Mouse (Mus musculus) liver, embryonic 16.5 days (tissue): Measurements from ENCODE around the gene Lnx1. TPM values are rescaled to one million over a fixed set of nuclear protein-coding genes. Genes with fewer than 3 reads are reported as not detected.

ENCODE experiments used
- ATAC-seq: fragments of 200-750 bp; cut with Nextera tagmentation; 2 replicates; pipeline ENCODE4 v1.8.0; 2017; ENCODE audit warnings: low read depth, mild to moderate bottlenecking, moderate number of reproducible peaks, moderate library complexity
- H3K27ac ChIP-seq: fragments of 300-500 bp; sonication (generic); 2 replicates; pipeline ENCODE4 v1.5.1; 2014; ENCODE audit warnings: mild to moderate bottlenecking, low read length
- H3K27me3 ChIP-seq: fragments of 300-500 bp; sonication (generic); 2 replicates; pipeline ENCODE4 v1.6.1; 2014; ENCODE audit warnings: low read depth, low read length, mixed read lengths; ENCODE audit not compliant: control insufficient read depth, insufficient read depth
- H3K36me3 ChIP-seq: fragments of 300-500 bp; sonication (generic); 2 replicates; pipeline ENCODE4 v1.6.1; 2014; ENCODE audit warnings: mild to moderate bottlenecking; ENCODE audit not compliant: control insufficient read depth, insufficient read depth
- H3K4me1 ChIP-seq: fragments of 300-500 bp; sonication (generic); 2 replicates; pipeline ENCODE4 v1.6.1; 2014; ENCODE audit warnings: low read depth, low read length, mixed read lengths; ENCODE audit not compliant: control insufficient read depth
- H3K4me2 ChIP-seq: fragments of 300-500 bp; sonication (generic); 2 replicates; pipeline ENCODE4 v1.6.1; 2014; ENCODE audit warnings: low read depth, low read length, mixed read lengths
- H3K4me3 ChIP-seq: fragments of 300-500 bp; sonication (generic); 2 replicates; pipeline ENCODE4 v1.5.1; 2014; ENCODE audit warnings: low read depth, mild to moderate bottlenecking, low read length
- H3K9ac ChIP-seq: fragments of 300-500 bp; sonication (generic); 2 replicates; pipeline ENCODE4 v1.6.1; 2014; ENCODE audit warnings: low read depth, low read length
- H3K9me3 ChIP-seq: fragments of 300-500 bp; sonication (generic); replicated peaks from 2 replicates; pipeline ENCODE4 v1.6.1; 2016; ENCODE audit warnings: low read length; ENCODE audit not compliant: control insufficient read depth
- WGBS: fragments of 180-500 bp; shearing (Covaris S2); extraction: QIAGEN DNeasy Blood & Tissue Kit; methylation state at CpG from one replicate; pipeline ENCODE4 v1.1.7; 2014; ENCODE audit not compliant: insufficient replicate concordance; 5-methylcytosine and 5-hydroxymethylcytosine counted together
- polyA plus RNA-seq: library from polyadenylated mRNA; unstranded; fragments of >200 nt; fragmentation: Nextera tagmentation; extraction: Ambion mirVana; gene quantifications from 2 replicates; pipeline ENCODE4 v1.2.1, GENCODE M21; 2015

Gene Lnx1
- polyA plus RNA-seq, 1 experiment from 2014 or later, result 0.11 TPM

DNA sequence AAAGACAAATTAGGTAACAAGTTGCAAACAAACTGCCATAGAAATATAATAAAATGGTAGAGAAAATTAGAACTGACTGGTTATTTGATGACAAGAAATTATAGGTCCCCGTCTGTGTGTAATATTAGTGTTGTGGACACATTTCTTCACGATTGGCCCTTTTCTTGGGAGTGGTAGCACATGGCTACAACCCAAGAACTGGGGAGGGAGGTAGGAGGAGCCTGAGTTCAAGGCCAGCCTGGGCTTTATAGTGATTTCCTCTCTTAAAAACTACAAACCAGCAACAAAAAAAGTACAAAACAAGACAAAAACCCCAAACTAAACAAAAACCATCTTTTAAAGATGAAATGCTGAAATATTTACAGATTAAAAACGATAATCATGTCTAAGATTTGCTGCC is 31.8 kb downstream of the Lnx1 start:
- no peaks in the 10 kb centered on the region for H3K4me1 ChIP-seq
- no peaks in the 10 kb centered on the region for H3K27me3 ChIP-seq
- no peaks in the 10 kb centered on the region for H3K9me3 ChIP-seq
- no peak overlapping the region for H3K9ac ChIP-seq
- H3K27ac ChIP-seq, result no peak overlapping the region
- WGBS, result 52% methylated on average over 3 of the region's 3 CpGs
- ATAC-seq, result no peak
- no peak overlapping the region for H3K4me3 ChIP-seq
- H3K4me2 ChIP-seq, result no peak overlapping the region
- no peaks in the 10 kb centered on the region for H3K36me3 ChIP-seq

DNA sequence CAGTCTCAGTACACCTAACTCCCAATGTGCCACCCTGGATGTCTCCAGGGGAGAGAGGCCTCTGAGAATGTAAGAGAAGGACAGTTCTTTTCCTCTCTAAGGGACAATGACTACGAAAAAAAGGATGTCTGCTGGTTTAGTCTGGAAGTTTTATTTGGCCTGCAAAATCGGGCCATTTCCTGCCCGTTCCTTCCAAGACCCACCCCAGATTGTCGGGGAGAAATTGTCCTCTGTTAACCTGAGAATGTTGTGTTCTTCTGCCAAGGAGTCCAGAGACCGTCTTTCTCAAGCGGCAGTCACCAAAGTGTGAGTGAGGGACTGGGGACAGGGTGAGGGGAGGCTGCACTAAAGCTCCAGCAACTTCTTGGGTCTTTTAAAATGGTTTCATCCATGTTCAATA is 32.8 kb downstream of the Lnx1 start:
- H3K27ac ChIP-seq, result no peak overlapping the region
- H3K9me3 ChIP-seq, result no peaks in the 10 kb centered on the region
- WGBS, result 47% methylated on average over 6 of the region's 6 CpGs
- ATAC-seq, result no peak
- no peak overlapping the region for H3K9ac ChIP-seq
- H3K4me3 ChIP-seq, result no peak overlapping the region
- H3K36me3 ChIP-seq, result no peaks in the 10 kb centered on the region
- H3K4me1 ChIP-seq, result no peaks in the 10 kb centered on the region
- no peak overlapping the region for H3K4me2 ChIP-seq
- no peaks in the 10 kb centered on the region for H3K27me3 ChIP-seq

DNA sequence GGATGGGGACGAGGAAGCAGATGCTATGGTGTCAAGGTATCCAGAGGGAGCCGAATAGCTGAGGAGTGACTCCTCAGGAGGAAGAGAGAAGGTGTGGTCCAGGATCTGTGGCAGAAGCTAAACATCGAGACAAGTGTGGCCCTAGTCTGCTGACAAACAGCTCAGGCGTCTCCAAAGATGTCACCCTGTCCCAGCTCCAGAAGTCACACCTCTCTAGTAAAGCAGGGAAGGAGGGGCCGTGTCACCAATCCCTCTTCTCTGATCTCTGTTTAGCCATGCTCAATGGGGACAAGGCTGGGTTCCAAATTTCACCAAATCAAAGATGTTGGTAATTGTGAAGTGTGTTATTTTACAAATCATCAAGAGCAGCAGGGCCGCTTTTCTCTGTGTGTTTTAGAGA is 33.8 kb downstream of the Lnx1 start:
- H3K27me3 ChIP-seq, result no peaks in the 10 kb centered on the region
- H3K36me3 ChIP-seq, result no peaks in the 10 kb centered on the region
- no peak overlapping the region for H3K4me2 ChIP-seq
- no peak for ATAC-seq
- no peak overlapping the region for H3K27ac ChIP-seq
- no peaks in the 10 kb centered on the region for H3K4me1 ChIP-seq
- H3K4me3 ChIP-seq, result no peak overlapping the region
- H3K9ac ChIP-seq, result no peak overlapping the region
- WGBS, result 38% methylated on average over 6 of the region's 6 CpGs
- H3K9me3 ChIP-seq, result no peaks in the 10 kb centered on the region

DNA sequence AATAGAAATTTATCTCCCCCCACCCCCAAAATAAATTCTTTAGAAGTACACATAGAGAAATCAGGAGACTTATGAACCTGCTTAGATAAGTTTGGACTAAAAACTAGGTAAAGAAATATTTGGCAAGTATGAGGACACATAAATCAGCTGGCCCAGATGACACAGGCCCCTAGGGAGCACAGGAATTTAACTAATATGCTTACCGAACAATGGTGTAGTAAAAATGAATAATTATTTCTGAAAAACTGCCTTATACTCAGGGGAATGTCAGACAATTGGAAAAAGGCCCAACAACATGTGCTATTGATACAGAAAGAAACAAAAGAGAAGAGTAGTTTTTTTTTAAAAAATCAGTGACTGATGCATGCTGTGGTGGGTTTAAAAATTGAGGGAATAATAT is 40.1 kb downstream of the Lnx1 start:
- no peak overlapping the region for H3K9ac ChIP-seq
- H3K4me1 ChIP-seq, result no peaks in the 10 kb centered on the region
- H3K27ac ChIP-seq, result no peak overlapping the region
- no peaks in the 10 kb centered on the region for H3K27me3 ChIP-seq
- H3K36me3 ChIP-seq, result no peaks in the 10 kb centered on the region
- no peak overlapping the region for H3K4me2 ChIP-seq
- no peaks in the 10 kb centered on the region for H3K9me3 ChIP-seq
- 56% methylated on average over 1 of the region's 1 CpGs for WGBS
- ATAC-seq, result no peak
- no peak overlapping the region for H3K4me3 ChIP-seq

DNA sequence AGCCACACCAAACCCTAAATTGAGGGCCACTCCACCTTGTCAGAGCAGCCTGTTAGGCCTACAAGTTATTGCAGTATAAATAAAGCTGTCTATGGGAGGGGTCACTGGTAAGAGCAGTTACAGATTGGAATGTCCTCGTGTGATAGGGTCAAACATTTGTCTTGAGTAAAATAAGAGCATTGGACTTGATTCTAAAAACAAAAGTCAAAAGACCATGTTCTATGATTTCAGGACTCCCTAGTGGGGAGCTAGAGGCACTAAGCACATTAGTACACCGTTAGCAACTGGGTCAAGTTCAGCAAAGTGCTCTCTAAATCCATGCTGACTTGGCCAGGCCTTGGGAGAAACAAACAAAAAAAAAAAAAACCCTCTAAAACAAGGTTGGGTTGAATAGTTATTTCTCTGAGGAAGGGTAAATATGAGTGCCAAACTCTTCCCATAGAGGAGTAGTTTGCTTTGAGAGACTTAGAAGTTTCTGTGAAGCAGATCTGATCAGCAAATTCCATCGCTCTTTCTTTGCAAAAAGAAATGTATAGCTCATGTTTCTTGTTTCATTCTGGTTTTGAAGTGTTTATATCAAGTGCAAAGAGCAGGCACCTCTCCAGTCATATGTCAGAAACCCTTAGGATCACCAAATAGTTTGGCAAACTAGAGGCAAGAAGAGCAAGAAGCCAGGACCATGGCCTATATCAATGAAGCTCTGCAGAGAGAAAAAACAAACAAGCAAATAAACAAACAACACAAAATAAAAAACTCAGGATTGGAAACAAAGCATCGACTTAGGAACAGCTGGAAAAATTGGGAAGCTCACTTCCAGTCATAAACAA is 40.8 kb downstream of the Lnx1 start:
- ATAC-seq, result no peak
- no peaks in the 10 kb centered on the region for H3K36me3 ChIP-seq
- H3K27ac ChIP-seq, result no peak overlapping the region
- H3K9ac ChIP-seq, result no peak overlapping the region
- 52% methylated on average over 4 of the region's 4 CpGs for WGBS
- H3K4me3 ChIP-seq, result no peak overlapping the region
- no peak overlapping the region for H3K4me2 ChIP-seq
- H3K4me1 ChIP-seq, result no peaks in the 10 kb centered on the region
- no peaks in the 10 kb centered on the region for H3K9me3 ChIP-seq
- no peaks in the 10 kb centered on the region for H3K27me3 ChIP-seq

DNA sequence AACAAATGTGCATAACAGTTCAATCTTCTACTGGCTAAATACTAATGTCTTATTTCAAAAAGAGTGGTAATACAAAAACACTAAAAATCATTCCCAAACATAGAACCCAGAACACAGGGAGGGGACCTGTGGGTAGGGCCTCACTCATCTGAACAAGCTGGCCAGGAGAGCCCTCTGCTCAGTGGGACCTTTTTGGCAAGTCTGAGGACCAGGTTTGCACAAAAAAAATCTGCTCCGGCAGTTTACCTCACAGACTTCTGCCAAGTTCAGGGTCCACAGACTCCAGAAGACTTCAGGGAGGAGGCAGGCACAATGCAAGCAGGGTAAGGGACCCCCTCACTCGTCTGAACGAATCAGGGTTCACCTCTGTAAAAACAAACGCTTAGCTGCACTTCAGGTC is 42.9 kb downstream of the Lnx1 start:
- WGBS, result 56% methylated on average over 4 of the region's 4 CpGs
- Histone ChIP-seq H3K9me3 (no peaks in the 10 kb centered on the region), H3K27ac (no peak overlapping the region), H3K27me3 (no peaks in the 10 kb centered on the region), H3K4me3 (no peak overlapping the region), H3K4me2 (no peak overlapping the region), H3K9ac (no peak overlapping the region), H3K4me1 (no peaks in the 10 kb centered on the region), H3K36me3 (no peaks in the 10 kb centered on the region)
- no peak for ATAC-seq

DNA sequence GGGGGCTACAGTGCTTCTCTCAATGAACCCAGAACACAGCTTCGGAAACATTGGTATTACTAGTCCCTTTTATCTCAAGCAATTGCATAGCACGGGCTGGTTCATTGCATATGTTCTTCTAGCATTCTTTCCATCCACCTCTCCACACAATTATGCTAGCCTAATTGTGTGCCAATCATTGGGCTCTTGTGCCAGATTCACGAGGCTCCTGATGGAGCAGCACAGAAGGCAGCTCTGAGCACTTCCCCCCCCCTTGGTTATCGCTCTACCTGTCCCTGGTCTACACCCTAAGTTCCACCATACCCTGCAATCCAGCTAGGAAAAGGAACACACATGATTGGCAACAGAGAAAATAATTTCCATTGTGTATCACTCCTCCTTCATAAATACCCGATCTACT is 43.4 kb downstream of the Lnx1 start:
- H3K36me3 ChIP-seq, result no peaks in the 10 kb centered on the region
- no peak for ATAC-seq
- H3K4me2 ChIP-seq, result no peak overlapping the region
- H3K27me3 ChIP-seq, result no peaks in the 10 kb centered on the region
- H3K27ac ChIP-seq, result no peak overlapping the region
- no peaks in the 10 kb centered on the region for H3K9me3 ChIP-seq
- no peak overlapping the region for H3K9ac ChIP-seq
- H3K4me3 ChIP-seq, result no peak overlapping the region
- 62% methylated on average over 5 of the region's 5 CpGs for WGBS
- no peaks in the 10 kb centered on the region for H3K4me1 ChIP-seq

DNA sequence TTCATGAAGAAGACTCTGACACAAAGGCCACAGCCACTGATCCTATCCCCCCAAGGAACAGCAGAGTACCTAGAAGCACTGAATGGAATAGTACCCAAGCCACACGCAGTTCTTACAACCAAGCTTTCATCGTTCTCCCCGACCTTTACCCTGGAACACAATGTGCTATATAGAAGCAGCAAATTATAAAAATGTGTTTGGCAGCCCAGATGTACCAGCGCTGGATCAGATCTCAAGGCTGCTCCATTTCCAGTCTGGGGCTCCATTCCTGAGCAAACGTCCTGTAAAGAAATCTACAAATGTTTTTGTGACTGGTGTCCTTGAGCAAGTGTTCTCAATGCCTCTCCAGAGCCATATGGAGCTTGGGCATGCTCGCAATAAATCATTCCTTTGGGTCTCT is 44.8 kb downstream of the Lnx1 start:
- 63% methylated on average over 6 of the region's 6 CpGs for WGBS
- no peaks in the 10 kb centered on the region for H3K4me1 ChIP-seq

DNA sequence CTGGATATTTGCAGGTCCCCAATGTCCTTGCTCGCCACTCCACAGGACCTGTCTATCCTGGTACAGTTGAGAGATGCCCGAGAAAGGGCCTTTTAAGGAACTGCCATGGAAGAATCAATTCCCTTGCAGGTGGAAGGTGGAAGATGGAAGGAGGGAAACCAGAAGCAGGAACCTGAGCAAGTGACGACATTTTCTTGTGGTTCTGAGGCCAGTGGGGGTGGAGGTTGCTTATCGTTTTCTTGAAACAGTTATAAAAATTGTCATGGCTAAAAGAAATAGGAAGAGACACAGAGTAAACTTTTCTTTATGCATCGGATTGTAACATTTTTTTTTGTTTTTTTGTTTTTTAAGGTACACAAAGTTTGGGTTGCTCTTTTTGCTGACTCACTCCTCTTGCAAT is 46.3 kb downstream of the Lnx1 start:
- Histone ChIP-seq H3K36me3 (no peaks in the 10 kb centered on the region), H3K4me2 (no peak overlapping the region), H3K9me3 (no peaks in the 10 kb centered on the region), H3K4me3 (no peak overlapping the region), H3K9ac (no peak overlapping the region), H3K27me3 (no peaks in the 10 kb centered on the region), H3K27ac (no peak overlapping the region), H3K4me1 (no peaks in the 10 kb centered on the region)
- no peak for ATAC-seq
- 49% methylated on average over 5 of the region's 5 CpGs for WGBS

More for the DNA sequence above, 44.8 kb downstream of the Lnx1 start:
- no peak overlapping the region for H3K9ac ChIP-seq
- H3K4me3 ChIP-seq, result no peak overlapping the region
- H3K27me3 ChIP-seq, result no peaks in the 10 kb centered on the region
- H3K9me3 ChIP-seq, result no peaks in the 10 kb centered on the region
- ATAC-seq, result no peak
- no peaks in the 10 kb centered on the region for H3K36me3 ChIP-seq
- no peak overlapping the region for H3K4me2 ChIP-seq
- no peak overlapping the region for H3K27ac ChIP-seq
